Mouse (Mus musculus) liver, adult 2 months (tissue): ENCODE measurements at regions not wholly inside any gene's neighbourhood (a gene's known extent, or its start where the extent isn't known, plus 50 kb on each side); places are given as distances from the start of the nearest gene placed in this dataset.

Experiments
- DNase-seq: peaks from one replicate; pipeline ENCODE4 v3.0.0-alpha.2; 2011; ENCODE audit warnings: low read depth, low spot score; ENCODE audit errors: extremely low read depth
- H3K27ac ChIP-seq: fragments of 200-500 bp; replicated peaks from 2 replicates; pipeline ENCODE4 v1.5.1; 2012; ENCODE audit warnings: low read depth, mild to moderate bottlenecking, control low read depth, inconsistent platforms, low read length; ENCODE audit not compliant: insufficient read depth
- H3K27me3 ChIP-seq: fragments of 200-500 bp; 2 replicates; pipeline ENCODE4 v1.6.1; 2012; ENCODE audit warnings: mild to moderate bottlenecking, moderate library complexity, low read length, inconsistent platforms; ENCODE audit not compliant: control insufficient read depth, insufficient read depth
- H3K36me3 ChIP-seq: fragments of 200-500 bp; 2 replicates; pipeline ENCODE4 v1.6.1; 2012; ENCODE audit warnings: low read length, inconsistent platforms; ENCODE audit not compliant: control insufficient read depth, insufficient read depth
- H3K4me1 ChIP-seq: fragments of 200-500 bp; 2 replicates; pipeline ENCODE4 v1.6.1; 2011; ENCODE audit warnings: low read length; ENCODE audit not compliant: control insufficient read depth, insufficient read depth
- H3K4me3 ChIP-seq: fragments of 200-500 bp; 2 replicates; pipeline ENCODE4 v1.5.1; 2011; ENCODE audit warnings: low read depth, mild to moderate bottlenecking, control low read depth, low read length, moderate library complexity; ENCODE audit not compliant: insufficient read depth
- H3K79me2 ChIP-seq: fragments of 200-500 bp; 2 replicates; pipeline ENCODE4 v1.6.1; 2012; ENCODE audit warnings: inconsistent platforms, mild to moderate bottlenecking, low read length, moderate library complexity; ENCODE audit not compliant: control insufficient read depth, insufficient read depth
- H3K9ac ChIP-seq: fragments of 200-500 bp; 2 replicates; pipeline ENCODE4 v1.6.1; 2012; ENCODE audit warnings: low read depth, mild to moderate bottlenecking, control low read depth, inconsistent platforms, low read length
- CTCF ChIP-seq: fragments of 200-500 bp; IDR thresholded peaks from 2 replicates; pipeline ENCODE4 v1.5.1; 2011; ENCODE audit warnings: low read depth, low read length, control low read depth
- POLR2A ChIP-seq: fragments of 200-500 bp; IDR thresholded peaks from 2 replicates; pipeline ENCODE4 v1.6.1; 2011; ENCODE audit warnings: low read length, control low read depth; ENCODE audit not compliant: insufficient read depth; ENCODE audit errors: extremely low read depth
- WGBS: fragments of 180-500 bp; shearing (Covaris S2); methylation state at CpG from one replicate; pipeline ENCODE4 v1.1.7; 2018; 5-methylcytosine and 5-hydroxymethylcytosine counted together

DNA sequence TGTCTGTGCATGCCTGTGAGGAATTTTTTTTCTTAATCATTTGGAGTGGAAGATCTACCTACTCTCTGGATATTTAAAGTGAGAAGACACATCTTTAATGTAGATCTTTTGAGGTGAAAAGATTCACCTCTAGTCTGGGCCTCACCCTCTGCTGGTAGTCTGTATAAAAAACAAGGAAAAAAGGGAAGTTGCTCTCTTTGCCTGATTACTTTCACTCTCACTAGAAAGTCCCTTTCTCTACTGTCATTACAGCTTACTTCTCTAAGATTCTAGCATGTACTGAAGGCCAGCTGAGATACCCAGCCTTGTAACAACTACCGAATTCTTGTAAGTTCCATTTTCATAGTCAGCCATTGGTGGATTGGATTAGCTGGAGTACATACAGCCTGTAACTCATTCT is 3791.9 kb downstream of the 9330182O14Rik start:
- H3K27me3 ChIP-seq, result no peaks in the 10 kb centered on the region
- no peaks in the 10 kb centered on the region for H3K79me2 ChIP-seq
- no peak for DNase-seq
- H3K27ac ChIP-seq, result no peak overlapping the region
- no peaks in the 10 kb centered on the region for H3K36me3 ChIP-seq
- no peak overlapping the region for H3K4me3 ChIP-seq
- H3K9ac ChIP-seq, result no peak overlapping the region
- TF ChIP-seq POLR2A, result no peak
- TF ChIP-seq CTCF, result no peak
- H3K4me1 ChIP-seq, result no peaks in the 10 kb centered on the region
- WGBS, result 86% methylated on average over 1 of the region's 1 CpGs

DNA sequence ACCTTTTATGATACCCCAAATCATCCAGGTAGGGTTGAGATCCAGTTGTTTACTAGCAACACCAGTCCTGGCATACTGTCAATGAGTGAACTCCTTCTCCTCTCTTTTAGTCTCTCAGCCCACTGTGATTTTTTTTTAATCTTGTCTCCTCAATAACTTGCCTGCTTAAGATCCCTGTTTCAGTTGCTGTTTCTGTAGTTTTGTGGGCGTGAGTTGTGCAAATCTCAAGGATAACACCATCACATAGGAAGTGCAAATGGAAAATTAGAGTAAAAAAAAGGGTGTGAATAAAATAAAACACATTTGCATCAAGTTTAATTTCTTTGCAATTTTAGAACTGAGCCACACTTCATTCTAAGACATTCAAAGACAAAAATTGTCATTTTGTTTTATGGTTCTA is 3799.4 kb downstream of the 9330182O14Rik start:
- DNase-seq, result no peak
- Histone ChIP-seq H3K27ac (no peak overlapping the region), H3K4me1 (no peaks in the 10 kb centered on the region), H3K36me3 (no peaks in the 10 kb centered on the region), H3K79me2 (no peaks in the 10 kb centered on the region), H3K9ac (no peak overlapping the region), H3K4me3 (no peak overlapping the region), H3K27me3 (no peaks in the 10 kb centered on the region)
- no peak for TF ChIP-seq CTCF
- WGBS, result 64% methylated on average over 1 of the region's 1 CpGs

GRCm38 (mm10) chr15:43940424-43940823 is 3806.3 kb downstream of the 9330182O14Rik start:
- Histone ChIP-seq H3K9ac (no peak overlapping the region), H3K36me3 (no peaks in the 10 kb centered on the region), H3K4me3 (no peak overlapping the region), H3K79me2 (no peaks in the 10 kb centered on the region), H3K27ac (no peak overlapping the region), H3K27me3 (no peaks in the 10 kb centered on the region), H3K4me1 (no peaks in the 10 kb centered on the region)
- WGBS, result 46% methylated on average over 2 of the region's 2 CpGs
- TF ChIP-seq POLR2A, result no peak
- TF ChIP-seq CTCF, result no peak
- DNase-seq, result no peak

- H3K4me1 ChIP-seq, result no peaks in the 10 kb centered on the region
- WGBS, result 77% methylated on average over 4 of the region's 4 CpGs
- no peaks in the 10 kb centered on the region for H3K79me2 ChIP-seq
- H3K36me3 ChIP-seq, result no peaks in the 10 kb centered on the region
- DNase-seq, result no peak
- H3K27ac ChIP-seq, result no peak overlapping the region
- TF ChIP-seq CTCF (no peak), POLR2A (no peak)
- H3K27me3 ChIP-seq, result no peaks in the 10 kb centered on the region
- no peak overlapping the region for H3K9ac ChIP-seq
- H3K4me3 ChIP-seq, result no peak overlapping the region
Measured at GRCm38 (mm10) chr15:43940905-43941304, 3806.7 kb downstream of the 9330182O14Rik start.

DNA sequence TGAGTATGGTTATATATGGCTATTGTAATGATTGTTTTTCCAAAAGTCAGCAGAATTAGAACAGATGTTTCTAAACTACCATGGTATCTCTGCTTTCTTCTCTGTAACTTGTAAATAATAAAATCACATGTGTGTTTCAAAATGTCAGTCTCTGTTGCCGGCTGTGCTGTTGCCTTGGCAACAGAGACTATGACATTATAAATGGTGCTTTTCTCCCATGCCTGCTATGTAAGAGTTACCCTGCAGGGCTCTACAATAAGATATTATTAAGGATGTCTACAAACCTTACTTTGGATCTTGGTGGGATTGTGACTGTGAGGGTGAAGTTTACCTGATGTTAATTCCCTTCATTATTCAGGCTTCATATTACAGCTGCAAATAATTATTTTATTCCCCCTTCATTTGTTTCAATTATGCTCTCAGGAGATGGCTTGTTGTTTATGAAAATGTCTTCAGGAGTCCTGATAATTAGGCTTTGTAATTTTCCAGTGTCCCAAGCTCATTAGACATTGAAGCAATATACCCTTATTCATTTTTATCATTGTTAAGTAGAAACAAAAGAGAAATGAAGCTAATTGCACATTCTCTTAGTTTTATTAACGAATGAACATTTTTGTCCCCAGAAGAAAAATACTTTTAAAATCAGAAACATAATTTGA is 3808.0 kb downstream of the 9330182O14Rik start:
- no peaks in the 10 kb centered on the region for H3K36me3 ChIP-seq
- H3K27ac ChIP-seq, result no peak overlapping the region
- H3K79me2 ChIP-seq, result no peaks in the 10 kb centered on the region
- TF ChIP-seq POLR2A (no peak), CTCF (no peak)
- DNase-seq, result no peak
- H3K27me3 ChIP-seq, result no peaks in the 10 kb centered on the region
- no peak overlapping the region for H3K4me3 ChIP-seq
- H3K9ac ChIP-seq, result no peak overlapping the region
- 68% methylated on average over 2 of the region's 2 CpGs for WGBS
- no peaks in the 10 kb centered on the region for H3K4me1 ChIP-seq

- TF ChIP-seq CTCF, result no peak
- TF ChIP-seq POLR2A, result no peak
- no peaks in the 10 kb centered on the region for H3K4me1 ChIP-seq
- H3K36me3 ChIP-seq, result no peaks in the 10 kb centered on the region
- H3K27ac ChIP-seq, result no peak overlapping the region
- no peaks in the 10 kb centered on the region for H3K79me2 ChIP-seq
- DNase-seq, result no peak
- no peak overlapping the region for H3K9ac ChIP-seq
- no peak overlapping the region for H3K4me3 ChIP-seq
- no peaks in the 10 kb centered on the region for H3K27me3 ChIP-seq
Measured at GRCm38 (mm10) chr15:43984991-43985390, 3850.8 kb downstream of the 9330182O14Rik start.
